Mouse (Mus musculus) lung, adult 2 months (tissue): Measurements from ENCODE around the gene B4galt2. TPM values are rescaled to one million over a fixed set of nuclear protein-coding genes. Genes with fewer than 3 reads are reported as not detected.

Experiments
- DNase-seq: peaks from one replicate; pipeline ENCODE4 v3.0.0; 2022
- H3K4me1 ChIP-seq: fragments of 200-500 bp; 2 replicates; pipeline ENCODE4 v1.6.1; 2011; ENCODE audit warnings: low read length; ENCODE audit not compliant: control insufficient read depth, insufficient read depth
- H3K4me3 ChIP-seq: fragments of 200-500 bp; replicated peaks from 2 replicates; pipeline ENCODE3; 2011; ENCODE audit warnings: low read depth, mild to moderate bottlenecking, control low read depth, low read length; ENCODE audit errors: extremely low read depth
- CTCF ChIP-seq: fragments of 200-500 bp; IDR thresholded peaks from 2 replicates; pipeline ENCODE4 v1.5.1; 2011; ENCODE audit warnings: mild to moderate bottlenecking, low read length, control low read depth; ENCODE audit not compliant: insufficient read depth
- POLR2A ChIP-seq: fragments of 200-500 bp; IDR thresholded peaks from 2 replicates; pipeline ENCODE4 v1.6.1; 2011; ENCODE audit warnings: low read depth, mild to moderate bottlenecking, control low read depth, low read length, borderline replicate concordance; ENCODE audit errors: extremely low read depth
- WGBS: fragments of 180-500 bp; shearing (Covaris S2); methylation state at CpG from one replicate; pipeline ENCODE4 v1.1.7; 2018; 5-methylcytosine and 5-hydroxymethylcytosine counted together
- polyA plus RNA-seq: library from polyadenylated mRNA; depleted of rRNA; stranded (reverse); fragments of >200 nt; gene quantifications from 2 replicates; pipeline ENCODE4 v1.2.3, GENCODE M21; 2012

The B4galt2 gene
- polyA plus RNA-seq, 1 experiment, result 23.4 TPM

- WGBS, result 88% methylated on average over 8 of the region's 8 CpGs
- Histone ChIP-seq H3K4me3 (no peak overlapping the region), H3K4me1 (peaks cover 5% of the 10 kb centered on the region; the same call in 1 of the 2 replicates)
- TF ChIP-seq CTCF (no peak), POLR2A (no peak)
- DNase-seq, result no peak
These were observed 7.5 kb upstream of the B4galt2 start for GRCm38 (mm10) chr4:117890750-117891149.

GRCm38 (mm10) chr4:117890031-117890430 is 6.7 kb upstream of the B4galt2 start:
- no peak for DNase-seq
- TF ChIP-seq POLR2A (no peak), CTCF (no peak)
- peaks cover 5% of the 10 kb centered on the region; the same call in 1 of the 2 replicates for H3K4me1 ChIP-seq
- WGBS, result 91% methylated on average over 14 of the region's 14 CpGs
- H3K4me3 ChIP-seq, result no peak overlapping the region

- 92% methylated on average over 15 of the region's 15 CpGs for WGBS
- TF ChIP-seq POLR2A, result no peak
- no peak for TF ChIP-seq CTCF
- Histone ChIP-seq H3K4me1 (peaks cover 5% of the 10 kb centered on the region; the same call in 1 of the 2 replicates), H3K4me3 (no peak overlapping the region)
- no peak for DNase-seq
These were observed 6.2 kb upstream of the B4galt2 start for GRCm38 (mm10) chr4:117889471-117889870.

GRCm38 (mm10) chr4:117887920-117888319 is 4.6 kb upstream of the B4galt2 start:
- TF ChIP-seq CTCF (no peak), POLR2A (no peak)
- no peak for DNase-seq
- no peak overlapping the region for H3K4me3 ChIP-seq
- 66% methylated on average over 2 of the region's 2 CpGs for WGBS
- peaks cover 9% of the 10 kb centered on the region for H3K4me1 ChIP-seq

- WGBS, result under 1% methylated on average over 37 of the region's 37 CpGs
These were observed 3.8 kb upstream of the B4galt2 start, which contains the start of gene Atp6v0b for GRCm38 (mm10) chr4:117887133-117887532. Atp6v0b (minus strand) TSS chr4:117887333.

GRCm38 (mm10) chr4:117886644-117887043 is 3.4 kb upstream of the B4galt2 start:
- no peak for DNase-seq
- 1% methylated on average over 23 of the region's 24 CpGs for WGBS
- no peak for TF ChIP-seq POLR2A
- TF ChIP-seq CTCF, result no peak
- peak overlapping the region; percentile 93 for H3K4me3 ChIP-seq
- peaks cover 9% of the 10 kb centered on the region for H3K4me1 ChIP-seq

More at GRCm38 (mm10) chr4:117887133-117887532, 3.8 kb upstream of the B4galt2 start, which contains the start of gene Atp6v0b:
- peak; percentile 93 for DNase-seq
- Histone ChIP-seq H3K4me1 (peaks cover 9% of the 10 kb centered on the region), H3K4me3 (peak within 1 kb of the TSS; percentile 93)
- TF ChIP-seq CTCF (no peak), POLR2A (peak; percentile 93)

GRCm38 (mm10) chr4:117885994-117886393 is 2.7 kb upstream of the B4galt2 start:
- Histone ChIP-seq H3K4me3 (peak overlapping the region; percentile 93), H3K4me1 (peaks cover 9% of the 10 kb centered on the region)
- WGBS, result 74% methylated on average over 9 of the region's 9 CpGs
- DNase-seq, result no peak
- TF ChIP-seq POLR2A, result no peak
- TF ChIP-seq CTCF, result no peak

GRCm38 (mm10) chr4:117885093-117885492 is 1.8 kb upstream of the B4galt2 start:
- H3K4me3 ChIP-seq, result no peak overlapping the region
- TF ChIP-seq CTCF (no peak), POLR2A (no peak)
- H3K4me1 ChIP-seq, result peaks cover 9% of the 10 kb centered on the region
- 92% methylated on average over 10 of the region's 10 CpGs for WGBS
- no peak for DNase-seq

GRCm38 (mm10) chr4:117884146-117884545 is 859 bp upstream of the B4galt2 start:
- Histone ChIP-seq H3K4me1 (peaks cover 9% of the 10 kb centered on the region), H3K4me3 (no peak overlapping the region)
- TF ChIP-seq POLR2A, result no peak
- TF ChIP-seq CTCF, result no peak
- DNase-seq, result no peak
- 90% methylated on average over 1 of the region's 1 CpGs for WGBS

GRCm38 (mm10) chr4:117878703-117879102 is 4.6 kb downstream of the B4galt2 start:
- Histone ChIP-seq H3K4me3 (no peak overlapping the region), H3K4me1 (peaks cover 4% of the 10 kb centered on the region)
- WGBS, result 55% methylated on average over 5 of the region's 5 CpGs
- TF ChIP-seq CTCF, result no peak
- no peak for TF ChIP-seq POLR2A
- DNase-seq, result no peak

- H3K4me1 ChIP-seq, result no peaks in the 10 kb centered on the region; the same call in 1 of the 2 replicates
- 61% methylated on average over 10 of the region's 10 CpGs for WGBS
- DNase-seq, result no peak
- no peak overlapping the region for H3K4me3 ChIP-seq
- TF ChIP-seq CTCF (no peak), POLR2A (no peak)
These were observed 5.0 kb downstream of the B4galt2 start for GRCm38 (mm10) chr4:117878301-117878700.
